Mouse (Mus musculus) embryonic fibroblast, embryonic 13.5 days (primary cell): ENCODE data around the gene Shroom3. TPM values are rescaled to one million over a fixed set of nuclear protein-coding genes. Genes with fewer than 3 reads are reported as not detected.

ENCODE experiments used
- H3K27ac ChIP-seq: 2 replicates; pipeline ENCODE4 v1.5.1; 2012; ENCODE audit warnings: low read length, control low read depth, inconsistent platforms; ENCODE audit not compliant: insufficient read depth
- H3K4me1 ChIP-seq: 2 replicates; pipeline ENCODE4 v1.6.1; 2011; ENCODE audit warnings: low read length; ENCODE audit not compliant: control insufficient read depth, insufficient read depth
- H3K4me3 ChIP-seq: 2 replicates; pipeline ENCODE4 v1.5.1; 2011; ENCODE audit warnings: mild to moderate bottlenecking, control low read depth, low read length; ENCODE audit not compliant: insufficient read depth
- CTCF ChIP-seq: IDR thresholded peaks from 2 replicates; pipeline ENCODE4 v1.5.1; 2011; ENCODE audit warnings: mild to moderate bottlenecking, control low read depth, low read length, moderate library complexity, borderline replicate concordance; ENCODE audit not compliant: insufficient read depth
- POLR2A ChIP-seq: IDR thresholded peaks from 2 replicates; pipeline ENCODE4 v1.6.1; 2011; ENCODE audit warnings: low read depth, mild to moderate bottlenecking, control low read depth, low read length, moderate library complexity
- polyA plus RNA-seq: library from polyadenylated mRNA; stranded (reverse); fragments of >200 nt; gene quantifications from 2 replicates; pipeline ENCODE4 v1.2.4, GENCODE M21; 2011; ENCODE audit warnings: low read depth; ENCODE audit not compliant: missing spikeins, insufficient read length

Gene Shroom3
- polyA plus RNA-seq, 1 experiment = 1.2 TPM

DNA sequence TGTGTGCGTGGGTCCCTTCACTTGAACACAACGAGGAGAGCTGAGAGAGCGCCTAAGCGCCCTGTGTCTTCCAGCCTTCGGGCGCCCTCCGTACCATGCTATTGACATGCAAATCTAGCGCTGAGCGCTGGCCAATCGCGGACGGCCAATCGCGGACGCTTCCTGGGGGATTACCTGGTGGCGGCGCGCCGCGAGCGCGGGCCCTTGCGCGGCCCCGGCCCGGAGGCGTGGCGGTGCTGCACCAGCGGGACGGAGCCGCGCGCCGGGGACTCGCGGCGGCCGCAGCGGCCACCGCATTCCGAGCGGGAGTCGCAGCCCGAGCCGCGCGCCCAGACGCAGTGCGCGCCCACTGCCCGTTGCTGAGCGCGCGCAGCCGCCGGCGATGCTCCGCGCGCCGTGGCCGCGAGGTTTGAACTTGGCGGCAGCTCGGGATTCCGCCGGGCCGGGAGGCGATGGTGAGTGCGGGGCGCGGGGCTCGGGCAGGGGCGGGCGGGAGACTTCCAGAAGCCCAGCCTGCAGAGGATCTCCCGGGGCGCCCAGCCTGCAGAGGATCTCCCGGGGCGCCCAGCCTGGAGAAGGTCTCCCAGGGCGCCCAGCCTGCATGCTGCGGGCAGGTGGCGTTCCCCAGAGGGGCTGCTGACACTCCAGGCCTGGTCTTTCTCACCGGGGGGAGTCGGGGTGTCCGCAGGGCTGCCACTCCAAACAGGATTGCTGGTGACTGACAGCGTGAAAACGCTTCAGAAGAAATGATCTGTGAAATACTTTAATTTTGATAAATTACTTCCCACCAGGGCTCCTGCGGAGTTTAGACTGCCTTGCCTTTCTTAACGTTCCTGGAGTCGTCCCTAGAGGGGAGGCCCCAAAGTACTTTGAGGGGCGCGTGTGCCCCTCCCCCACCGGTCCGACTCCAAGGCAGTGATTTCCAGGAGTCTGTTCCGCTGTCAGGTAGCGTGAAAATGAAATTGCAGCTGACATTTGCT lies 214.8 kb downstream of the Shroom3 start:
- Histone ChIP-seq H3K4me1 (no peaks in the 10 kb centered on the region; the same call in 1 of the 2 replicates), H3K4me3 (peak overlapping the region; percentile 62), H3K27ac (no peak overlapping the region)
- no peak for TF ChIP-seq CTCF
- TF ChIP-seq POLR2A = no peak

DNA sequence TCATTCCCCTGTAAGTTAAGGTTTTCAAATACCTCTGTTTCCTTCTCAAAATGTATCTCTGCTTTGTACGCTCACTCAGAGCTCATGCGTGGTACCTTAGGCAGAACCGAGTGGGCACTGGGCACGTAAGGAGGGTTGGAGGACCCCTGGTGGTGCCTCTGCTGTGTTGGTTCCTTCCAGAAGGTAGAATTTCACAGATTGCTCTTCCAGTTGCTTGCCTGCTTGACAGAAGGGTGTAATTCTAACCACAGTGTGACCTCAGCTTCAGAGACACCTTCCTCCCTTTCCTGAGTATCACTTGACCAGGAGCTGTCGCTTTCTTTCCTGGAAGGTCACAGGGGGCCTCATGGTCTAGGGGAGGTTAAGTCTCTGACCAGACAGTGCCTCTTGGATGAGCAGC lies 217.2 kb downstream of the Shroom3 start:
- Histone ChIP-seq H3K4me1 (no peaks in the 10 kb centered on the region; the same call in 1 of the 2 replicates), H3K27ac (no peak overlapping the region), H3K4me3 (no peak overlapping the region)
- TF ChIP-seq CTCF (no peak), POLR2A (no peak)

DNA sequence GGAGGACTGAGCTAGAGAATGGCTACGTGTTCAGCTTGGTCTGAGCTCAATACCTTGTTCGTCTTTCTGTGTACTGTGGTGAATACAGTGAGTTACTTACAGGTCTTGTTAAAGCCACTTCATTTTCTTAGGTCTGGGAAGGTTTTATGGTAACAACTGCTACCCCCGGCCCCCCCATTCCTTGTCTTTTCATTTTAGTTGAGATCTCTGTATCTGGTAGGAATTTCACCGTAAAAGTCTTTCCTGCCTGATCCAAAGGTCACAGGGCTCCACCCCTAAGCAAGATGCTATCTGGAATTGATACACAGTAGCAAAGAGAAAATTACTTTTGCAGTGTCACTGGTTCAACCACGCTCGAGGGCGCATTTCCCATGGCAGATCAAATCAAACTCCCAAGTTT lies 218.6 kb downstream of the Shroom3 start:
- H3K4me3 ChIP-seq = no peak overlapping the region
- no peaks in the 10 kb centered on the region; the same call in 1 of the 2 replicates for H3K4me1 ChIP-seq
- no peak for TF ChIP-seq POLR2A
- TF ChIP-seq CTCF = no peak
- no peak overlapping the region for H3K27ac ChIP-seq

DNA sequence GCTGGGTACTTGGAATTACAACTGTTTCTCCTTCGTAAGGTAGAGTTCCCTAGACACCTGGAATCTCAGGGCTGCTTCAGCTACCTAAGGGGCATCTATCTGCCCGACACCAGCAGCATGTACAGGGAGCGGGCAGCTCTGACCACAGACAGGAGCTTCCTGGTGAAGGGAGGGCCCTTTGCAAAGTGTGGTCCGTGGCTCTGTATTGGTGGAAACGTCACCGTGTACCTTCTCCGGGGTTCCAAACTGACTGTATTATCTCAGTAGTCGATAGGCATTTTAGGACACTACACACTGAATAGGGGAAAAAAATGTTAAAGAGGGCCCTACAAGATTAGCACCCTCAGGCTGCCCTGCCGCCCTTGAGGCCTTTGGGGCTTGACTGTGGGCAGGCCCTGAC lies 221.9 kb downstream of the Shroom3 start:
- H3K27ac ChIP-seq = no peak overlapping the region
- TF ChIP-seq POLR2A (no peak), CTCF (no peak)

DNA sequence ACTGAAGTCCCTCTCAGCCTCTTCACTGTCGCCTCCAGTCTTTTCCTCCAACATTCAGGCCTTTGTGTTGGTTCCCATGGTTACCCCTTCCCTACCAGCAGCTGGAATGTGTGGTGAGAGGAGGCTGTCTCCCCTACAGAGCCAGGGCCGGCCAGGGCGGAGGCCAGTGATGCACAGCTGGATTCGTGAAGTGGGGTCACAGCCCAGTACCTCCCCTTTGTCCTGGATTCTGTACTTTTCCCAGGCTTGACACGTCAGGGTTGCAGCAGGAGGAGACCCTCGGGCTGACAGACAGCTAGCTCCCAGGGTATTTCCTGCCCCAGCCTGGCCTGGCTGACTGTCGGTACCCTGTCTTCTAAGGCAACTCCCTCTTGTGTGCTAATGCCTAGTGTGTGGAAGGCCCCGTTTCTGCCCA lies 222.4 kb downstream of the Shroom3 start:
- no peaks in the 10 kb centered on the region for H3K4me1 ChIP-seq
- TF ChIP-seq CTCF (no peak), POLR2A (no peak)
- no peak overlapping the region for H3K27ac ChIP-seq
- H3K4me3 ChIP-seq = no peak overlapping the region

More for the DNA sequence above, 221.9 kb downstream of the Shroom3 start:
- Histone ChIP-seq H3K4me1 (no peaks in the 10 kb centered on the region), H3K4me3 (no peak overlapping the region)

DNA sequence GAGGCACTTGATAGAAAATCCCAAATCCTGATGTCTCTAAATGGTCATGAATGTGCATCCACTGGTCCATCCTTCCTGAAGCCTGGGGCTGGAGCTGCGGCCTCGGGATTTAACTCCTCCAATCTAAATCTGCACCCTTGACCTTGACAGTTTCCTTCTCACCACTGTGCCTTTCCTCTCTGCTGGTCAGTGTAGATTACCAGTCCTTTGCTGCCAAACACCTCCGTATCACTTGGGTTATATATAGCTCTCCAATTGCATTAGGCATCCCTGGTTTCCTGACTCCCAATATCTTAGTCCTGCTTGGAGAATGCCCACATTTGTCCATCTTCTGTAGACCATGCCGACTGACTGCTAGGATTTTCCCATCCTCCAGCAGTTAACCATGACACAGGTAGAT lies 225.0 kb downstream of the Shroom3 start:
- H3K27ac ChIP-seq = no peak overlapping the region
- H3K4me1 ChIP-seq = no peaks in the 10 kb centered on the region
- no peak for TF ChIP-seq CTCF
- TF ChIP-seq POLR2A = no peak
- H3K4me3 ChIP-seq = no peak overlapping the region

DNA sequence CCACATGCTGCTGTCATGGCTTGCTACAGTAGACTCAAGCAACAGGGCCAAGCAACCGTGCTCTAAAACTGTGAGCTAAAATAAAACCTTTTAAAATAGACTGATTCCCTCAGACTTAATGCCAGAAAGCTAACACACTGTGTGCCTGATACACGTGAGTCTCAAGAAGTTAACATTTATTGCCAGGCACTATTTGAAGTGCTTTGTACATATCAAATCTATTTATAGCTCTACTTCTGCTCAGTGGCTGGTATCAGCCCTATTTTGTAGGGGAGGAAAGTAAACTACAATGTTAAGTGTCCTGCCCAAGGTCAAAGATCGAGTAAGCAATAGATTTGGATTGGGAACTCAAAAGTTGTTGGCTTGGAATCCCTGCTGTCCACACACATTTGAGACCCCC lies 227.6 kb downstream of the Shroom3 start:
- H3K4me3 ChIP-seq = no peak overlapping the region
- H3K4me1 ChIP-seq = no peaks in the 10 kb centered on the region
- no peak for TF ChIP-seq POLR2A
- TF ChIP-seq CTCF = no peak
- H3K27ac ChIP-seq = no peak overlapping the region

DNA sequence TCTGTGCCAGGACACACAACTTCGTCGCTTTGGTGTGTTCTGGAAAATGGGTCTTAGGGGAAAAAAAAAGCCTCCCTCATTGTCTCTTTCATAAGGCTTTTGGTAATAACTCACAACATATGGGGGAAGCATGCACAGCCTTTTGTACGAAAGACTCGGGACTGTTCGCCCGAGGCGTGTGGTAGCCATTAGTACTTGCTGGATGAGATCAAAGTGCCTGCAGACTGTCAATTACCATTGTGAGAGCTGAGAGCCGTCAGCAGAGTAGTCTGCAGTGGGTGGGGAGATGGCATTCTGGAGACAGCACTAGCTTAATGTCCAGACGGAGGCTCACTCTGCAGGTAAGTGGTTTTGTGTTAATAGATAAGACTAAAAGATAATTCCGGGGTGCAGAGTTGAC lies 232.2 kb downstream of the Shroom3 start:
- no peaks in the 10 kb centered on the region for H3K4me1 ChIP-seq
- no peak overlapping the region for H3K4me3 ChIP-seq
- H3K27ac ChIP-seq = no peak overlapping the region
- TF ChIP-seq POLR2A (no peak), CTCF (no peak)

DNA sequence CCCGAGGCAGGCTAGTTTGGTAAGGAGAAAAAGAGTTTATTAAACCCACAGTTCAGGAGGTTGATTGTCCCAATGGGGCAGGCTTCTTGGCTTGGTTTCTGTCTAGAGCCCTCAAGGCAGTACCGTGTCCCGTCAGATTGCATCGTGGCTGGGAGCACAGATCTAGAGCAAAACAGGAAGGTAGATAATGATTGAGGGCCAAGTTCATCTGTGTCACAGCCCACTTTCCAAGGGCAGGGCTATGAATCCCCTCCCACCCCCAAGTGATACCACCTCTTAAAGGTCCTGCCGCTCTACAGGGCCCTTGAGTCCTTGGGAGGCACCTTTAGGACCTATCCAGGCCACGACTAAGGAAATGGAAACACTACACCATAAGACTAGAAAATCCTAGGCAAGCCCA lies 234.5 kb downstream of the Shroom3 start:
- no peak overlapping the region for H3K27ac ChIP-seq
- no peak for TF ChIP-seq POLR2A
- no peak for TF ChIP-seq CTCF
- no peak overlapping the region for H3K4me3 ChIP-seq
- no peaks in the 10 kb centered on the region for H3K4me1 ChIP-seq

DNA sequence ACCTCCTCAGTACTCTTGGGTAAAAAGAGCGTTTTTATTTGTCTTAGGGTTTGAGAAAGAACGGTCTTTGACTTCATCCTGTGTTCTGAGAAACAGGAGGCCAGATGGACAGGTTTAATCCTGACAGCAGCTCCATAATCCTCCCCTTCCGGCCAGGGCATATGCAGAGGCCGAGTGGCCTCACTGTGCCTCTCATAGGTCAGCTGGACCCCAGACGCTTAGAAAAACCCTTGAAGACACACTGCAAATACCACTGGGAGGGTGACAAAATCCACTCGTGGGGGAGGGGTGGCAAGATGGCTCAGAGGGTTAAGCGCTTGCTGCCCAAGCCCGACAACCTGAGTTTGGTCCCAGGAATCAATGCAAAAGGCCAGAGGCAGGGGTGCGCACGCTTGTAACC lies 234.9 kb downstream of the Shroom3 start:
- Histone ChIP-seq H3K4me3 (no peak overlapping the region), H3K27ac (no peak overlapping the region), H3K4me1 (no peaks in the 10 kb centered on the region)
- TF ChIP-seq POLR2A (no peak), CTCF (no peak)
